Mouse (Mus musculus) limb, embryonic 10.5 days (tissue): ENCODE results near the gene Plxna2. TPM values are rescaled to one million over a fixed set of nuclear protein-coding genes. Genes with fewer than 3 reads are reported as not detected.
A peak's percentile ranks its signal among the peaks of the same experiment; 100 is the strongest.

Experiments used
- DNase-seq: peaks from one replicate; pipeline ENCODE4 v3.0.0-alpha.2; 2017; ENCODE audit warnings: low spot score
- H3K27ac ChIP-seq: fragments of 300-500 bp; sonication (generic); 2 replicates; pipeline ENCODE4 v1.5.1; 2016; ENCODE audit warnings: mild to moderate bottlenecking
- H3K27me3 ChIP-seq: fragments of 300-500 bp; sonication (generic); 2 replicates; pipeline ENCODE4 v1.6.1; 2016; ENCODE audit warnings: low read depth, mild to moderate bottlenecking; ENCODE audit not compliant: poor library complexity, severe bottlenecking
- H3K36me3 ChIP-seq: fragments of 300-500 bp; sonication (generic); 2 replicates; pipeline ENCODE4 v1.6.1; 2016; ENCODE audit warnings: mild to moderate bottlenecking, moderate library complexity
- H3K4me1 ChIP-seq: fragments of 300-500 bp; sonication (generic); 2 replicates; pipeline ENCODE4 v1.6.1; 2016
- H3K4me3 ChIP-seq: fragments of 300-500 bp; sonication (generic); 2 replicates; pipeline ENCODE4 v1.5.1; 2016; ENCODE audit warnings: mild to moderate bottlenecking, moderate library complexity
- H3K9me3 ChIP-seq: fragments of 300-500 bp; sonication (generic); replicated peaks from 2 replicates; pipeline ENCODE4 v1.6.1; 2016; ENCODE audit warnings: mild to moderate bottlenecking
- WGBS: fragments of 180-500 bp; shearing (Covaris S2); methylation state at CpG from one replicate; pipeline ENCODE4 v1.1.7; 2016; 5-methylcytosine and 5-hydroxymethylcytosine counted together
- polyA plus RNA-seq: library from polyadenylated mRNA; unstranded; fragments of >200 nt; fragmentation: Nextera tagmentation; extraction: Ambion mirVana; gene quantifications from 2 replicates; pipeline ENCODE4 v1.2.1, GENCODE M21; 2016

Plxna2 gene
- polyA plus RNA-seq, 1 experiment from 2014 or later = 6.4 TPM

DNA sequence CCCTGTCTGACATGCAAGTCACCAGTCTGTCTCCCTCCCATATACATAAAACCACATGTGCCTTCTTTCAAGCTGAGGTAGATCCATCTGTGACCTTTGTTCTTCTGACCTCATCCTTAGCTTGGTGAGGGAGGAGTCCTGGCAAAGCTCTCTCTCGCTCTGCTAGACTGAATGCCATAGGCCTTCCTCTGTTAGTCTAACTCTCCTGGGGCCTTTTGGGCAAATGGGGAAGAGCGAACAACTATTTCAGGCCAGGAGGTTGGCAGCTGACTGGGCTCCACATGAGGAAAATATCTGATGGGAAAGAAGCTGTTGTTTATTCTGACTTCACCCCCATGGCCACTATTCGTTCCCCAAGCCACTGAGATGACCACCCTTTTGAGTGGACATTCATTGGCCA is 59.9 kb downstream of the Plxna2 start:
- no peaks in the 10 kb centered on the region for H3K36me3 ChIP-seq
- DNase-seq = no peak
- 45% methylated on average over 3 of the region's 3 CpGs for WGBS

DNA sequence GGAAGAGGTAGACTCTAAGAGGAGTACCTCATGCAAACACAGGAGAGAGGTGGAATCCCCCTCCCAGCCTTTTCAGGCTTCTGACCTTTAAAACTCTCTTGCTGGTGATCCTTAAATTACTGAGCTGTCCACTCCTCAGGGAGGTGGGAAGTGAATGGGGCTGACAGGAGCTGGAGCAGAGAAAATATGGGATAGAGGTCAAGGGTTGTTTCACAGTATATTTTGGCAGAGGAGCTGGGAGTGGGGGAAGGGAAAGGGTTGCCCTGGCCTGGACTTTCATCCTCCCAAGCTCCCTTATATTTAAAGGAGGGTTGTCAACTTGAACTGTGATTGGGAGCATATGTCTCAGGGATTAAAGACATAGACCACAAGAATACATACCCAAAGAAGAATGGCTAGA is 61.1 kb downstream of the Plxna2 start:
- Histone ChIP-seq H3K27me3 (0 out of 2 replicates have a peak, but pooled peaks cover 6% of the 10 kb centered on the region), H3K4me1 (peaks cover 74% of the 10 kb centered on the region), H3K4me3 (no peak overlapping the region), H3K9me3 (no peaks in the 10 kb centered on the region), H3K27ac (no peak overlapping the region), H3K36me3 (no peaks in the 10 kb centered on the region)
- peak; percentile 48 for DNase-seq

More for the DNA sequence above, 59.9 kb downstream of the Plxna2 start:
- Histone ChIP-seq H3K4me3 (no peak overlapping the region), H3K27me3 (0 out of 2 replicates have a peak, but pooled peaks cover 6% of the 10 kb centered on the region), H3K27ac (no peak overlapping the region; the same call in 1 of the 2 replicates), H3K4me1 (peaks cover 78% of the 10 kb centered on the region), H3K9me3 (no peaks in the 10 kb centered on the region)

DNA sequence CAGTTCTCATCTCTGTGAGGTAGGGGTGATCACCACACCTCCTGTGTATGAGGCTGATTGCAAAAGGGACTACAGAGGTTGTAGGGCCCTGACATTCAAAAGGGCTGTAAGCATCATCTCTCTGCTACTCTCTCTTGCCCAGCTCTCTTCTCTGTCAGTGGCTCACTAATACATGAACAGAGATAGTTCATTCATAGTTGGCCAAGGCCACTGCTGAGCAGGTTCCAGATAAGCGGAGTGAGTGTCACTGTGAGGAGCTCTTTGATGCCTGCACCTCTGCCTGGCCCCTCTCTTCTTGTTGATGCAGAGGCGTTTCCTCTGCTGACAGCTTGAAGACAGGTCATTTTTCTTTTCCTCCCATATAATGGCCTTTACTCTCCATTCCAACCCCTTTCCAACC is 62.1 kb downstream of the Plxna2 start:
- no peak overlapping the region for H3K4me3 ChIP-seq
- H3K27me3 ChIP-seq = 0 out of 2 replicates have a peak, but pooled peaks cover 8% of the 10 kb centered on the region
- no peaks in the 10 kb centered on the region for H3K9me3 ChIP-seq
- no peaks in the 10 kb centered on the region for H3K36me3 ChIP-seq
- peak; percentile 40 for DNase-seq
- WGBS = 5% methylated on average over 2 of the region's 2 CpGs
- H3K27ac ChIP-seq = no peak overlapping the region
- H3K4me1 ChIP-seq = peaks cover 72% of the 10 kb centered on the region

DNA sequence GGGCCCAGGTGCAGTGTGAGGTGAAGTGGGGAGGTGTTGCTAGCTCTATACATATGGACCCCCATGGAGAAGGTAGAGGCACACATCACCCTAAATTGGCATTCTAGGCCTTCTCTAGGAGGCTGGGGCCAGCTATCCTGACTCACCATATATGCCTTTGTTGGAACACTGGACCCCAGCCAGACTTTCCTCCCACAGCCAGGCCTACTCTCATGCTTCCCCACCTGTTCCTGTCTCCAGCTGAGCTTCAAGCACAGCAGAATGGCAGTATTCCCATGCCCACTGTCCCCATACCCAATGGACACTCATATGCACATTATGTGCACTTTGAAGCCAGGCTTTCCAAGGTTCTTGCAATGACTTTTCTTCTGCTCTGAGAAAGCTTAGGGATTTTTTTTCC is 64.0 kb downstream of the Plxna2 start:
- no peaks in the 10 kb centered on the region for H3K36me3 ChIP-seq
- H3K27ac ChIP-seq = no peak overlapping the region
- peaks cover 70% of the 10 kb centered on the region for H3K4me1 ChIP-seq
- DNase-seq = no peak
- H3K4me3 ChIP-seq = no peak overlapping the region
- H3K27me3 ChIP-seq = peaks cover 12% of the 10 kb centered on the region; the same call in 1 of the 2 replicates
- no peaks in the 10 kb centered on the region for H3K9me3 ChIP-seq

DNA sequence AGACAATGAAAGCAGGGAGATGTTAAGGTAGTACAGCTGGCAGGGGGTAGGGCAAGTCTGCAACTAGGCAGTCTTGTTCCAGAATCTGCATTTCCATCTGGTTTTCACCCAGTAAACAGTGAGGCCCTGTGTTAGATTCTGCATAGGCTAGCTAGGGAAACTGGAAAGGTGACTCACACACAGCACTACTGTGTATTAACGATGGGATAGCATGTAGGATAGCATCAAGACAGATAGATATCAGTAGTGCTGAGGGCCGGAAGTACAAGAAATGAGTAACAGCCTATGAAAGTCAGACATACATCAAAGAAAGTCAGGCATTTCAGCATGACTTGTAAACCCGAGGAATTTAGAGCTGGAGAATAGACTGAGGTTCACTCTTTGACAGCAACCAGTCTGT is 65.1 kb downstream of the Plxna2 start:
- H3K4me1 ChIP-seq = peaks cover 63% of the 10 kb centered on the region
- no peak for DNase-seq
- H3K27ac ChIP-seq = no peak overlapping the region
- no peaks in the 10 kb centered on the region for H3K9me3 ChIP-seq
- H3K36me3 ChIP-seq = no peaks in the 10 kb centered on the region
- H3K27me3 ChIP-seq = peaks cover 12% of the 10 kb centered on the region; the same call in 1 of the 2 replicates
- WGBS = 81% methylated on average over 3 of the region's 3 CpGs
- H3K4me3 ChIP-seq = no peak overlapping the region

DNA sequence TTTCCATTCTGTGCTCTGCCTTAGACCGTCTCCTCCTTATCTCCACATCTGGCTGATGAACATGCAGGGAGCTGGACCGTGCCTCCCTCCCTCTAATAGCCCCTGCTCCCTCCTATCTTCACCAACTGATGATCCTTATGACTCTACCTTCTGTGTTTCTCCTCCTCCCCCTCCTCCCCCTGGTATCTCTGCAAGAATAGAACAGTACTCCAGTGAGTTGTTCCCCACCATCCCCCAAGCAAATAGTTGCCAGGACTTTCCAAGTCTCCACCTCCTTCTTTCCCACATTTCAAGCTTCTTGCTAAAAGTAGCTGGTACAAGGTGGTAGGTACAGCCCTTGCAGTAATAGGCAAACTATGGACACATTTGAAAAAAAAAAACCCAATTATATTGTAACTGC is 67.9 kb downstream of the Plxna2 start:
- peaks cover 43% of the 10 kb centered on the region for H3K4me1 ChIP-seq
- no peak overlapping the region for H3K4me3 ChIP-seq
- 75% methylated on average over 2 of the region's 2 CpGs for WGBS
- no peak overlapping the region for H3K27ac ChIP-seq
- H3K36me3 ChIP-seq = no peaks in the 10 kb centered on the region
- no peak for DNase-seq
- peaks cover 12% of the 10 kb centered on the region; the same call in 1 of the 2 replicates for H3K27me3 ChIP-seq
- H3K9me3 ChIP-seq = no peaks in the 10 kb centered on the region

DNA sequence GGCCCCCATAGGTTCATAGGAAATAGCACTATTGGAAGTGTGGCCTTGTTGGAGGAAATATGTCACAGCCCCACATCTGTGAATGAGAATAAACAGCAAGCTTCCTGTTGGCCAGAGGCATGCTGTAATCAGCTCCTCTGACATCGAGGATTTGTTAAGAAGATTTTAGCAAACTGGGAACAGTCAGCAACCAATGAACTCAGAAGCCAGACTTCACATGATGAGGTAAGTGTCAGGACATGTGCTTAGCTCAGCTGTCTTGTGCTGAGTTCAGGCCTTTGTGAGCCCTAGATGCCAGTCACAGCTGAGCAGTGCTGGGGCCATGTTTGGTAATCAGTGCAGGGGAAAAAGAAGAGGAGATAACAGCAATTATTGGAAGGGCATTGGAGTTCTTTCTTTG is 69.7 kb downstream of the Plxna2 start:
- H3K27me3 ChIP-seq = peaks cover 5% of the 10 kb centered on the region; the same call in 1 of the 2 replicates
- H3K36me3 ChIP-seq = no peaks in the 10 kb centered on the region
- H3K9me3 ChIP-seq = no peaks in the 10 kb centered on the region
- H3K4me3 ChIP-seq = no peak overlapping the region
- no peak for DNase-seq
- H3K4me1 ChIP-seq = peaks cover 25% of the 10 kb centered on the region
- H3K27ac ChIP-seq = no peak overlapping the region
- WGBS = 43% methylated on average over 1 of the region's 1 CpGs

DNA sequence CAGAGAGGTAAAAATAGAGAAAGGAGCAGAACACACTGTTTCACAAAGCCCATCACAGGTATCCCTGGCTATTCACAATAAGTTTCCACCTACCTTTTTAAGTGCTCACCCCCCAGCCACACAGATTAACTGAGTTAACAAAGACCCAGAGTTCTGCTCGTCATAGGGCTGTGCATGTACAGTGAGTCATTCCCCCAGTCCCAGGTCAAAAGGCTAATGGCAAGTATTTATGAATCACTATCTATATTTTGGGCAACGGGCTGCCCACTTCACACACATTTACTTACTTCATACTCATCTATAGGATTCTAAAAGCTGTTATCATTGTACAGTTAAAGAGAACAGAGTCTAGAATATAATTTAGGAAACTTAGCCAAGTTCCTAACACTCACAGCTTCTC is 70.1 kb downstream of the Plxna2 start:
- peaks cover 5% of the 10 kb centered on the region; the same call in 1 of the 2 replicates for H3K27me3 ChIP-seq
- WGBS = 70% methylated on average over 2 of the region's 2 CpGs
- peaks cover 21% of the 10 kb centered on the region for H3K4me1 ChIP-seq
- no peak for DNase-seq
- H3K4me3 ChIP-seq = no peak overlapping the region
- no peaks in the 10 kb centered on the region for H3K36me3 ChIP-seq
- H3K27ac ChIP-seq = no peak overlapping the region
- H3K9me3 ChIP-seq = no peaks in the 10 kb centered on the region

DNA sequence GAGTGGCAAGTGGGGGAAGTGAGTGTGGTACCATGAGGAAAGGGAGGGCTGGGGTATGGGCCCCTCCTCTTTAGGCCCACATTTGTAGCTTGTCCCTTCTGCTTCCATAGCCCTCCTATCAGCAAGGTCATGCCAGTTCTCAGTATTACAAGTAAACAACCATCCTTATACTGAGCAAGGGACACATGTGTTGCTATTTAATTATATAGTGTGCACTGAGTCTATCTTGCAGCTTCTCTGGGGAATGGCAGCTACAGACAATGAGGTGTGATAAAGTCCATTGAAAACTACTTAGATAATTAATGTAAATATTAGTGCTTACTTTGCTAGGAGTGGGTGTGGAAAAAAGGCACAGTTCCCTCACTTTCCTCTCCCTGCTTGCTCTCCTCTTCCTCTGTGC is 75.0 kb downstream of the Plxna2 start:
- H3K27ac ChIP-seq = no peak overlapping the region
- no peaks in the 10 kb centered on the region for H3K36me3 ChIP-seq
- H3K4me1 ChIP-seq = peaks cover 17% of the 10 kb centered on the region
- H3K9me3 ChIP-seq = no peaks in the 10 kb centered on the region
- DNase-seq = no peak
- no peak overlapping the region for H3K4me3 ChIP-seq
- no peaks in the 10 kb centered on the region for H3K27me3 ChIP-seq

DNA sequence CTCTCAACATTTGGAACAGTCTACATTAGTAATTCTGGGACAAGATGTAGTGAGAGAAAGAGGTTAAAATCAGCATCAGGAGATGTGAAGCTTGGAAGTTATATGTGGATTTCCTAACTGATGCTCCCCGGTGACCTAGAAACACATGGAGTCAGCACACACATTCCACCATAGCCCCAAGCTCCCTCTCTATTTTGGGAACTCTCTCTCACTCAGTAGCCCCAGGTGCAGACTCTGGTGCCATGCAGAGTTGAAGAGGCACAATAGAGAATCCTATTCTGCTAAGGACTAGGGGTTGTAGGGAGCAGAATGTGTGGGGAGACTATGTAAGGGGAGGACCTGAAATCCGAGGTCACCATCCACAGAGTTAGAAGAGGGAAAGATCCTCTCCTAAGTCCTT is 75.5 kb downstream of the Plxna2 start:
- Histone ChIP-seq H3K36me3 (no peaks in the 10 kb centered on the region), H3K4me1 (peaks cover 19% of the 10 kb centered on the region), H3K27ac (no peak overlapping the region), H3K4me3 (no peak overlapping the region), H3K27me3 (no peaks in the 10 kb centered on the region), H3K9me3 (no peaks in the 10 kb centered on the region)
- no peak for DNase-seq
- WGBS = 82% methylated on average over 2 of the region's 2 CpGs

DNA sequence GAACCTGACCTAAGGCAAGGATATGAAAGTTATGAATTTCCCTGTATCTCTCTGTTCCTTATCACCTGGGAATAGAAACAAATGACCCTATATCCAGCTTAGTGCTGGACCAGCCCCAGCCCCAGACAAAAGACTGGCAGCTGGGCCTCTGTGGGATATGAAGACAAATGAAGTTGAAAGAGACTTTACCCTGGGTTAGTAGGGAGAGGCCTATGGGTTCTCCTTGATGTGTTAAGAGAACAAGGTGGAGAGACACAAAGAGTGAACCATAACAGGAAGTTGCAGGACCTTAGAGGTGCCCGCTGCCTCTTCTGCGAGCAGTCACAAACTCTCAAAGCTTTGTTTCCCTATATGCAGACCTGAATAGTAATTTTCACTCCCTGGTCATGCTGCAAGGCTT is 76.8 kb downstream of the Plxna2 start:
- Histone ChIP-seq H3K4me3 (no peak overlapping the region), H3K27ac (no peak overlapping the region), H3K9me3 (no peaks in the 10 kb centered on the region), H3K27me3 (no peaks in the 10 kb centered on the region), H3K4me1 (peaks cover 13% of the 10 kb centered on the region), H3K36me3 (no peaks in the 10 kb centered on the region)
- 86% methylated on average over 2 of the region's 2 CpGs for WGBS
- no peak for DNase-seq

DNA sequence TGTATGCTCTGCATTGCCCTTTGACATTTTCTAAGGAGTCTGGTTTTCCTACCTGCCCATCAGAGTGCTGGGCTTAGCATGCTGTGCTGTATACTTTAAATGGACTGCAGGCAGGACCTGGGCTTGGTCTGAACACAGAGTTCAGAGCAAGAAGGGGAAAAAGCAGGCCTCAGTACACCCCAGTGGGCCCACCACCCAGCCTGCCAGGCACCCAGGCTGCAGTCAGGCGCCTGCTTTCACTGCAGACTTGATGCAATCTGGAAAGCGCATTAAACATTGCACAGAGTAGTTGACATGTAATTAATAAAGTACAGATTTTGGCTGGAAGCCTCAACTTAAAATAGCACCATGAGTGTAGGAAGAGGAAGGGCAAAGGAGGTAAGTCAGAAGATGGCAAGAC is 79.4 kb downstream of the Plxna2 start:
- Histone ChIP-seq H3K27me3 (no peaks in the 10 kb centered on the region), H3K36me3 (no peaks in the 10 kb centered on the region), H3K9me3 (no peaks in the 10 kb centered on the region), H3K4me1 (peaks cover 19% of the 10 kb centered on the region), H3K27ac (no peak overlapping the region), H3K4me3 (no peak overlapping the region)
- WGBS = 84% methylated on average over 2 of the region's 2 CpGs
- no peak for DNase-seq

DNA sequence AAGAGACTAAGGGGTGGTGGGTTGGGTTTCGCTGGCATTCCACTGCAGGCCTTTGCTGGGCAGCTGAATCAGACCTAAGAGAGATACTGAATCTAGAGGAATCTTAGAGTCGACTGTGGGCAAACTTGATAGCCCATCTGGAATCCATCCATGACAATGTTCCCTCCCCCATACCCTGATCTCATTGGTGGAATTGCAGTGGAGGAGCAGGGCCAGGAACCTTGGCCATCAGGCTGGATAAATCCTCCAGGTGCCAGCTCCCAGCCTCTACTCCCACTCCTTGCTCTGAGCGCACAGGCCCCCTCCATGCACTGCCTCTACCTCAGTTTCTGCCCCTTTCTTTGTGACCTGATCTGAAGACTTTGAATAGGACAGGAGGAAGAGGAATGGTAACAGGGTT is 81.3 kb downstream of the Plxna2 start:
- Histone ChIP-seq H3K4me1 (peaks cover 19% of the 10 kb centered on the region), H3K9me3 (no peaks in the 10 kb centered on the region), H3K27me3 (no peaks in the 10 kb centered on the region), H3K36me3 (no peaks in the 10 kb centered on the region), H3K4me3 (no peak overlapping the region), H3K27ac (no peak overlapping the region)
- WGBS = 78% methylated on average over 3 of the region's 3 CpGs
- no peak for DNase-seq

DNA sequence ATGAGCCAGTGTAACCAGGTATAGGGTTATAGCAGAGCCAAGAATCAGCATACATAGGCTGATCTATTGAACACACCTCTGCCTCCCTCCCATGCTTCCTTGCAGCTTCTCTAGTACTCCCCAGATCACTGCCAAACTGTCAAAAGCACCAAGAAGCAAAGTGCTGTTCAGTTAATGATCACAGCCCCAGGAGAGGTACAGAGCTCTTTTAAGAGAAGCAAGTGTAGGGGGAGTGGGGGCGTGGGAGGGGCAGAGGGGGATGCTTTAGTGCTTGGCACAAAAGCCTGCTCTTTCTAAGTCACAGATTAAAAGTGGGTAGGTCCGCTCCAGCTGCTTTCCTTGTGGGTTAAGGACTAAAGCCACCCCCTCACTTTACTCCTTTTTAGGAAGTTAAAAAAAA is 85.2 kb downstream of the Plxna2 start:
- 74% methylated on average over 2 of the region's 2 CpGs for WGBS
- no peak overlapping the region for H3K27ac ChIP-seq
- no peak for DNase-seq

More for the DNA sequence above, 85.2 kb downstream of the Plxna2 start:
- Histone ChIP-seq H3K4me3 (no peak overlapping the region), H3K4me1 (peaks cover 7% of the 10 kb centered on the region; the same call in 1 of the 2 replicates), H3K27me3 (no peaks in the 10 kb centered on the region), H3K36me3 (no peaks in the 10 kb centered on the region), H3K9me3 (no peaks in the 10 kb centered on the region)
